Mouse (Mus musculus): Measurements from ENCODE around the gene Smtn. TPM values are rescaled to one million over a fixed set of nuclear protein-coding genes. Genes with fewer than 3 reads are reported as not detected.

Smtn gene
- 10 to 100 TPM in 1 of 2 experiments, 1 to 10 TPM in 1; 7.0 to 11.8 TPM for total RNA-seq (2021)

DNA sequence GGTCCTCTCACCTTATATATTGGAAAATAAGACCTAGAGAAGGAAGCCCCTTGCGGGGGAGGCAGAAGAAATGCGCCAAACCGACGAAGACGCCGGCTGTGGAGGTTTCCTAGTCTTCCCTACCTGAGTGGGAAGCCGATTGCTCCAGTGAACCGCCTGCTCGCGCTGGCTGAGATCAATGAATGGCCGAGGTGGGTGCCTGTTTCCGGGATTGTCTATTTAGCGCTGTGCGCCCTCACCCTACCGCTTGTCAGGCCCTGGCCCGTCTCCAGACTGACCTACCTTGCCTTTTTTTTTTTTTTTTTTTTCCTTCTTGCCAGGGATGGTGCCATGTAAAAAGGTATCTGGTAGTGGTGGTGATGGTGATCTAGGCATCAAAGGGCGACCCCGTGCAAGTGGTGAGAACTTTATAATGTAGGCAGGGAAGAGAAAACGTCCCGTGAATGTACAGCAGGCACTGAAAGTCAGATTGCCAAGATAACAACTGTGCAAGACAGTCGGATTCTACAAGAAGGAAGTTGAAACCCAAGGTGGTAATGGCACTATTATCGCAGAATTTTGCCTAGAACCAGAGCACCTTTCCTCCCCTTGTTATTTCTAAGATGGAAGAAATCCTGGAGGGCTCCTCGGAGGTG is at the start of gene Smtn:
Gene Smtn (minus strand): TSS at position 162 of the 635 bp plus-strand sequence.
- no peak for DNase-seq

DNA sequence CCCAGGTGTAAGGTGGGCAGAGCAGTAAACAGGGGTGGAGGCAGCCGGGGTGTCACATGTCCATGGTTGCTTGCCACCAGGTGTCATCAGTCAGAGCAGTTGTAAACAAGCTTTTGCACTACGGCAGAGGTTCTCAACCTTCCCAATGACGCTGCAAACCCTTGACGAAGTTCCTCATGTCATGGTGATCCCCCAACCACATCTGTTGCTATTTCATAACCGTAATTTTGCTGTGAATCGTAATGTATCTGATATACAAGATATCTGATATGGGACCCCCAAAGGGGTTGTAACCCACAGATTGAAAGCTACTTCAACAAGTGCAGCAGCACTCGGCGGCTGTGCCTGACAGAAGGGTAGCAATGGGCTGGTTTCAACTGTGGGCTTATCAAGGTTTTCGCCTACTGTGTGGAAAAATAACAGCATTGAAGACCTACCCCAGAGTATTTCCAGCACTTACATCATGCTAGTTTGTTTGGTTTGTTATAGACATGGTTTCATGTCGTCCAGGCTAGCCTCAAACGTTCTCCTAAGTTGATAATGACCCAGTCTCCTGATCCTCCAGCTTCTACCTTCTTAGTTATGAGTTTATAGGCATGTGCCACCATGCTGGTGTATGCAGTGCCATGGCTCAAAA is 47.7 kb upstream of the Smtn start:
- no peak for DNase-seq

- DNase-seq, result peak; percentile 6 to 7
Observed at GRCm38 (mm10) chr11:3587350-3587749, 46.9 kb upstream of the Smtn start.

DNA sequence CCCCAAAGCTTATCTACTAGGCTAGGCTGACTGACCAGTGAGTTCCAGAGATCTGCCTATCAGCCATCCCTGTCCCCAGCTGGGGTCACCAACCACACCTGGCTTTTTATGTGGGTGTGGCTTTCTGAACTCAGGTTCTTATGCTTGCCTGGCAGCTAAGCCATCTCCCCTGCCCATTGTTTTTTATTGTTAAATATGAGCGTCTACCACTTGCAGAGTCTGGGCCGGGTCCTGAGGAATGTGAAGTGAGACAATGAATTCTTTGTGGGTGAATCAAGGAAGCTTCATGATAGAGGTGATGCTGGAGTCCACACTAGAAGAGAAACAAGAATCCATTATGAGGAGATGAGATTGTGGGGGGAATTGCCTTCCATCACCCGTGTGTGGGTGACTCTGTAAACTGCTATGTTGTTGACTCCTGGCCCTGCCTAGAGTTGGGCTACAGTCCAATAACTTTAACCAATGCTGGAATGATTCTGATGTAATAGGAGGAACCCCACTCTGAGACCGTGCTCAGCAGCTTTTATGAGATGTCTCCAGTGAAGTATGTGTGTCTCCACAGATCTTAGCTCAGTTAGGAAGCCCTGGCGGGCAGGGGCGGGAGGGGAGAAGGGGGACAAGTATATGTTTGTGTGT is 45.7 kb upstream of the Smtn start:
- DNase-seq, result no peak

DNA sequence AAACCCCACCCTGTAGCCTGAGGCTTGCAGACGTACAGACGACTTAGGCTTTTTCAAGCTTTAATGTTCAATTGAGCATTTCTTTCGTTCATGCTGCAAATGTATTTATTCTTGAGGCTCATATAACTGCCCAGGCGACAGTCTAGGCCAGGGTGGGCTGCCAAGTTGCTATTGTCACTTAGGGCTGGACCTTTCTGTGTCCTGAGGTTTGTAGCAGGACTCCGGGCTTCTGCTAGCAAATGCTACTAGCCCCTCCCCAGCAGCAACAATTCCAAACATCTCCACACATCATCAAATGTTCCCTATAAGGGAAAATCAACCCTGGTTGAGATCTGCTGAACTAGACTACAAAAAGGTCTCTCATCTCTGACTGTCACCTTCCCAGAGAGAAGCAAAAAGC is 42.7 kb upstream of the Smtn start:
- DNase-seq, result no peak

- DNase-seq, result no peak
Observed at GRCm38 (mm10) chr11:3581908-3582307, 41.5 kb upstream of the Smtn start.

DNA sequence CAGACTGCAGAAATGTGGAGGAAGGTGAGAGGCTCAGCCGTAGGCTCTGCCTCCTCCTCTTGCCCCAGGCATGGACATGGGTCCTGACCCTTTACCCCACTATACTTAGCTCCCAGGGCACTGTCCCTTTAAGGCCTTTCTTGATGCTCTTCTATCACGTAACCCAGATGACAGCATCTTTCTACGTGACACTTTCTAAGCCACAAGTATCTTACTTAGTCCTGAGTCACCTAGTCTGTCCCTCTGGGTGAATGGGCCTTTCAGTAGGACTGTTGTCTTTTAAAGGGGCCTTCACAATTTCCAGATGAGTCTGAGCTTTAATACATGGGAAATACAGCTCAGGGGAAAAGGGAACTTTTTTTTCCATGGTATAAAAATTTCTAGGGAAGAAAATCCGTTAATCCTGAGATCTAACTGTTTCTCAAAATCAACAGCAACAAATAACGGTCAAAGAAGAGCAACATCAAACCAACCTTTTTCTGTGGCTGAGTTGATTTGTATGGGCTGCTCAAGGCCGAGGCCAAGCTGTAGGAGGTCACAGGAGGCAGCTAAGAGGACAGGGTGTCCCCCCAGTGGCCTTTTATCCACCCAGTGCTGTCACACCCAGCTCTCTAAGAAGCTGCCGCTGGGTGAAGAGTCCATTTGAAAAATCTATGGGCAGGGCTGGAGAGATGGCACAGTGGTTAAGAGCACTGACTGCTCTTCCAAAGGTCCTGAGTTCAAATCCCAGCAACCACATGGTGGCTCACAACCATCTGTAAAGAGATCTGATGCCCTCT is 40.1 kb upstream of the Smtn start:
- no peak for DNase-seq

GRCm38 (mm10) chr11:3578050-3578725 is 37.8 kb upstream of the Smtn start:
- DNase-seq, result no peak

- DNase-seq, result no peak
Observed at GRCm38 (mm10) chr11:3575238-3575637, 34.8 kb upstream of the Smtn start.

DNA sequence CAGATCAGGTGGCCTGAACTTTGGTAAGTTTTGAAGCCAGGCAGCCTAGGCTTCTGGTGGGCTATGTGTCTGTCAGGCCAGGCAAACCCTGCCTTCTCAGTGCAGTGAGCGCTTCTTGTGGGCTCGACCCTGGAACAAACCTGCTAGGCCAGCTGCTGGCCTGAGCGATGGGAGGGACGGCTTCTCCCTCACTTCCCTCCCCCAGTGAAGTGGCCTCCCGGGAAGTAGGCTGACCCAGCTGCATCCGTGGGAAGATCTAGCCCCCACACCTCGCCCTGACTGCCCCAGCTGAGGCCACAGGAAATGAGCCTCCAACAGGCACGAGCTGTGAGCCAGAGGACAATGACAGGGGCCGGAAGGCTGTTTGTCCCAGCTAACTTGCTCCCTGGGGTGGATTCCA is 32.7 kb upstream of the Smtn start:
- DNase-seq, result no peak

DNA sequence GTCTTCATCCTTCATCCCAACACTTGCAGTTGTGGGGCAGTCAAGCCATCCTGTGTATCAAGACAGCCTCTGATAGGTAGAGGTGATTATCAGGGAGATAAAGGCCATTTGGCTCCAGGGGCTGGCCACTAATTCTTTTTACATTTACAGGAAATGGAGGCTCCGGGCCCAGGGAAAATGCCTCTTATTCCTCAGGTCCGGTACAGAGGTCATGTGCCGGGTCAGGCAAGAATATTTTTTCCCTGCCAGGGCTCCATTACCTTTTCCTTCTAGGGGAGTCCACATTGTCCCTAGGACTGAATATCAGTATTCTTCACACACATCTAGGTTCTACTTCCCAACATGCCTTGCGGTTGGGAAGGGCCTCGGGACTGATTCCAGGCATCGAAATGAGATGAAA is 31.8 kb upstream of the Smtn start:
- DNase-seq, result no peak

DNA sequence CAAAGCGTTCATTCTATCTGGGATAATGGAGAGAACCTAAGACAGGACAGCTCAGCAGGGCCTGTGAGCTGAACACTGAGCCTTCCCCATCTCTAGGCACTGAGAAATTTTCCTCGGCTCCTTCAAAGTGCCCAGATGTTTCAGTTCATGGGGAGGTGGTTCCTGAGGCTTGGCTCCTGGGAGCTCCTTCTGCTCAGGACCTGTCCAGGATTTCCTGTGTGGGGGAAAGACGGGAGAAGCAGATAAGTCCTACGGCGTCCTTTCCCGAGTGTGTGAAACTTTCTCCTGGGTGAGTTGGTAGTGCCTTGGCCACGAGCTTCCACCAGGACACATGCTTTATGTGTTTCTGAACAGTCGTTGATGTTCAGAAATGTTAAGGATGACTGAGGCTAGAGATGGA is 29.9 kb upstream of the Smtn start:
- no peak for DNase-seq

- DNase-seq, result no peak
Observed at GRCm38 (mm10) chr11:3567896-3568295, 27.5 kb upstream of the Smtn start.

- DNase-seq, result no peak
Observed at GRCm38 (mm10) chr11:3566018-3566417, 25.6 kb upstream of the Smtn start.

DNA sequence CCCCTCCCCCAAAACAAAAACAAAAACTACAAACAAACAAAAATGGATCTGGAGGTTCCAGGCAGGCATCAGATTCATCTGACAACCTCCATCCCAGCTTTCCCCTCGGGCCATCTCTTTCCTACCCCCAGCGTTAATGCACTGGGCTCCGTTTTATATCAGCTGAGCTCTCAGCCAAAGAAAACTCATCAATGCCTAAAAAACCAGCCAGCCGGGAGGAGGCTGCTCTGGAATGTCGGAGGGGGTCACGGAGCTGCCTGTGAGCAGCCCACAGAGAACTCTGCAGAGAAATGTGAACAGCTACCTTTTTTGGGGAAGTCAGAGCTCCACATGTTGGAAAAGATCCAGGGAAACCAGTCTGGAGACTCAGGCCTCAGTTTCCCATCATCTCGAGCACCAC is 24.0 kb upstream of the Smtn start:
- no peak for DNase-seq

- no peak for DNase-seq
Observed at GRCm38 (mm10) chr11:3563853-3564252, 23.4 kb upstream of the Smtn start.

DNA sequence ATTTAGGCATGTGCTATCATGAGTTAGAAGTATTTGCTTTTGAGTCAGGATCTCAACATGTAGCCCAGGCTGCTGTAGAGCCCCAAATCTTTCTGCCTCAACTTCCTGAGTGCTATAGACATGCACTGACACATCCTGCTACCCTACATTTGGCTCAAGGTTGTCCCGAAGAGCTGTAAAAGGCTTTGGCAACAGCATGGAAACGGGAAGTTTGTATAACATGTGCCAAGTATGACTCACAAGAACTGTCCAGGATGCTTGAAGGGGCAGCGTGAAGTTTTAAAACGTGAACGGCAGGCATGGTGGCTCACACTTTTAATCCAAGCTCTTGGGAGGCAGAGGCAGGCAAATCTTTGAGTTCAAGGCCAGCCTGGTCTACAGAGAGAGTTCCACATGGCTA is 19.8 kb upstream of the Smtn start:
- no peak for DNase-seq

DNA sequence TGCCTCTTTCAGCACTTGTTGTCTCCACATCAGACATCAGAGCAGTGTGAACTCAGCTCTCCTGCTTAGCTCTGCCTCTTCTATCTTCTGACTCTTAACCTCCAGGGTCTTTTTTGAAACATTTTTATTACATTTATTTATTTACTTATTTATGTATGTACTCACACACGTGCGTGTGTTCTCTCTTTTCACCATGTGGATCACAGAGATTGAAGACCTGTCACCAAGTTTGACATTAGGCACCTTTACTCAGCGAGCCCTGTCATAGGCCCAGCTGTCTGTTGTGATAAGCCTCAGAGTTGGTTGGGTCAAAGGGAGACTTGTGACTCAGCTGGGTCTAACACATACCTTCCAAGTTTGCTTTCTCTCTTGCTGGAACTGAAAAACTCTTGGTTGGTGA is 17.4 kb upstream of the Smtn start:
- DNase-seq, result no peak

GRCm38 (mm10) chr11:3554976-3555375 is 14.6 kb upstream of the Smtn start:
- no peak for DNase-seq

DNA sequence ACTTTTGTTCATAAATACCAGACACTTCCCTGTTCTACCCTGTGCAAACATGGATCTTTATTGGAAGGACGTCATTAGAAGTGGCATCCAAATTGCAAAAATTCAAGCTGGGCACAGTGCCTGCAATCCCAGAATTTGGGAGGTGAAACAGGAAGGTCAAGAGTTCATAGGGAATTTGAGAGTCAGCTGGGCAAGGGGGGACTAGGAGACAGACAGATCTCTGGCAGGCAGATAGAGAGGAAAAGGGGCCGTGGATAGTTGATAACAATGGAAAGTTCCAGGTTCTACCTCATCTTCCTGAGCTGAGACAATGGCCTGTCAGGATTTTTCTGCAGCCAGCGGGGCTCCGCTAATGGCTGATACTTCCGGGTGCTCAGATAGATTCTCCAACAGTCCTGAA is 9.4 kb upstream of the Smtn start:
- no peak for DNase-seq

GRCm38 (mm10) chr11:3548564-3549295 is 8.3 kb upstream of the Smtn start:
- no peak for DNase-seq

DNA sequence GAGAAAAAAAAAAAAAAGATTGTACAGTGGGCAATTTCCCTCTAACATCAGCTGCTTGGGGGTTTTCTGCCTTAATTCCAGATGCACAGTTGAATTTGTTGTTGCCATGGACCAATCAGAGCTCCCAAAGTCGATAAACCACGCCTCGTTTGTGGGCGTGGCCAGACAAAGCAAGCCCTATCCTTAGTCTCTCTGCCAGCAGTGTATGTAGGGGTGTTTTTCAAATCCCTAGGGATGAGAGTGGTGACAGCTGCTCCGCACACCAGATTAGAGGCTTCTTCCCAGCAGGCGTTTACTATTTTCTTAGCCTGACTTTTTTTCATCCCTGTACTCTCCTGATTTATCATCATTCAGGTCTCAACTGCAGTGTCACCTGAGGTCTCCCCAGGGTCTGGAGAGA is 7.6 kb upstream of the Smtn start:
- no peak for DNase-seq

All from layer of hippocampus, postnatal 36 days (tissue).